ENCODE assay signal across 51 mouse cellular contexts in genomic region chr14:34041241-34041640, GRCm38 (mm10). TPM values are rescaled to one million over a fixed set of nuclear protein-coding genes. Genes with fewer than 3 reads are reported as not detected.
"Had no signal": no experiment of that assay in that cellular context is flagged by ENCODE, and none has a peak within 500 bp of the region (broad histone marks: within the 10 kb centered on the region; RNA-seq: fewer than 3 reads in every experiment).

No protein-coding gene starts in this region.

- H3K4me2 ChIP-seq: heart, embryonic 12.5 days; heart, embryonic 13.5 days; heart, embryonic 15.5 days; hindbrain, embryonic 12.5 days; hindbrain, embryonic 13.5 days; hindbrain, embryonic 14.5 days; hindbrain, embryonic 15.5 days; intestine, embryonic 15.5 days; kidney, embryonic 15.5 days had no signal

- H3K27me3 ChIP-seq: heart, embryonic 12.5 days; heart, embryonic 13.5 days; heart, embryonic 15.5 days; hindbrain, embryonic 12.5 days; hindbrain, embryonic 13.5 days; hindbrain, embryonic 15.5 days; intestine, embryonic 15.5 days; kidney, embryonic 15.5 days had no signal

- ATAC-seq: hindbrain, embryonic 16.5 days; hindbrain, postnatal 0 days; inflammation-experienced regulatory T-cells, adult 6 months; intestine, embryonic 15.5 days; intestine, embryonic 16.5 days; intestine, postnatal 0 days had no signal

- DNase-seq: heart, postnatal 10 days; heart, postnatal 14 days; heart, postnatal 36 days; heart, postnatal 4 days; kidney, adult 11 months; kidney, adult 18-20 months; kidney, adult 2 months; kidney, adult 8-10 months; kidney, adult 9 months; kidney, postnatal 10 days; kidney, postnatal 14 days; kidney, postnatal 25 days; kidney, postnatal 36 days; kidney, postnatal 4 days; layer of hippocampus, adult 9-11 months; layer of hippocampus, postnatal 36 days had no signal

- H3K9ac ChIP-seq: heart, embryonic 12.5 days; heart, embryonic 13.5 days; heart, embryonic 15.5 days; hindbrain, embryonic 12.5 days; hindbrain, embryonic 13.5 days; hindbrain, embryonic 14.5 days; hindbrain, embryonic 15.5 days; intestine, embryonic 15.5 days; kidney, embryonic 15.5 days had no signal

- H3K9me3 ChIP-seq: heart, embryonic 12.5 days; heart, embryonic 13.5 days; heart, embryonic 15.5 days; hindbrain, embryonic 10.5 days; hindbrain, embryonic 12.5 days; hindbrain, embryonic 13.5 days; hindbrain, embryonic 15.5 days; intestine, embryonic 15.5 days; kidney, embryonic 15.5 days had no signal

- H3K4me3 ChIP-seq: heart, embryonic 12.5 days; heart, embryonic 13.5 days; heart, embryonic 15.5 days; hindbrain, embryonic 10.5 days; hindbrain, embryonic 12.5 days; hindbrain, embryonic 13.5 days; hindbrain, embryonic 15.5 days; intestine, embryonic 15.5 days; kidney, embryonic 15.5 days; layer of hippocampus, adult 2 months; left cerebral cortex, adult 2 months had no signal

- H3K36me3 ChIP-seq: heart, embryonic 12.5 days; heart, embryonic 13.5 days; heart, embryonic 15.5 days; hindbrain, embryonic 10.5 days; hindbrain, embryonic 12.5 days; hindbrain, embryonic 13.5 days; hindbrain, embryonic 15.5 days; intestine, embryonic 15.5 days; kidney, embryonic 15.5 days had no signal

- H3K27ac ChIP-seq: heart, embryonic 13.5 days; heart, embryonic 15.5 days; hindbrain, embryonic 10.5 days; hindbrain, embryonic 12.5 days; hindbrain, embryonic 13.5 days; hindbrain, embryonic 14.5 days; hindbrain, embryonic 15.5 days; hindbrain, postnatal 0 days; intestine, embryonic 15.5 days; kidney, embryonic 15.5 days; kidney, postnatal 0 days; layer of hippocampus, adult 2 months; left cerebral cortex, adult 2 months had no signal

- H3K4me1 ChIP-seq: heart, embryonic 12.5 days; heart, embryonic 13.5 days; heart, embryonic 15.5 days; hindbrain, embryonic 10.5 days; hindbrain, embryonic 12.5 days; hindbrain, embryonic 13.5 days; hindbrain, embryonic 15.5 days; intestine, embryonic 15.5 days; kidney, embryonic 15.5 days had no signal

RNA-seq across cellular contexts. Expression of gene Antxrl, which starts 11.3 kb away (rescaled TPM):
- total RNA-seq: heart, postnatal 10 days; heart, postnatal 14 days; heart, postnatal 25 days; heart, postnatal 36 days; heart, postnatal 4 days; hematopoietic stem cell, adult 5-6 weeks; hindbrain, postnatal 0 days; layer of hippocampus, adult 18-20 months; layer of hippocampus, adult 2 months; layer of hippocampus, adult 8-10 months; layer of hippocampus, postnatal 10 days; layer of hippocampus, postnatal 14 days; layer of hippocampus, postnatal 25 days; layer of hippocampus, postnatal 36 days; left cerebral cortex, adult 18-20 months; left cerebral cortex, adult 2 months; left cerebral cortex, adult 8-10 months had no signal
- polyA plus RNA-seq: heart, embryonic 12.5 days; heart, embryonic 13.5 days; heart, embryonic 14.5 days; heart, embryonic 15.5 days; heart, embryonic 16.5 days; heart, postnatal 0 days; hindbrain, embryonic 10.5 days; hindbrain, embryonic 11.5 days; hindbrain, embryonic 12.5 days; hindbrain, embryonic 13.5 days; hindbrain, embryonic 14.5 days; hindbrain, embryonic 15.5 days; hindbrain, embryonic 16.5 days; hindbrain, postnatal 0 days; inflammation-experienced regulatory T-cells, adult 6 months; intestine, embryonic 14.5 days; intestine, embryonic 15.5 days; intestine, embryonic 16.5 days; intestine, postnatal 0 days; kidney, adult 2 months; kidney, embryonic 14.5 days; kidney, embryonic 15.5 days; kidney, embryonic 16.5 days; kidney, postnatal 0 days; large intestine, adult 2 months had no signal

RNA-seq across cellular contexts. Expression of gene Gm5460, which starts 24.7 kb away (rescaled TPM):
- total RNA-seq: heart, postnatal 10 days; heart, postnatal 14 days; heart, postnatal 25 days; heart, postnatal 36 days; hematopoietic stem cell, adult 5-6 weeks; hindbrain, postnatal 0 days; layer of hippocampus, adult 18-20 months; layer of hippocampus, adult 2 months; layer of hippocampus, adult 8-10 months; layer of hippocampus, postnatal 10 days; layer of hippocampus, postnatal 14 days; layer of hippocampus, postnatal 25 days; layer of hippocampus, postnatal 36 days; left cerebral cortex, adult 18-20 months; left cerebral cortex, adult 2 months; left cerebral cortex, adult 8-10 months had no signal
- polyA plus RNA-seq: heart, embryonic 12.5 days; heart, embryonic 14.5 days; heart, embryonic 15.5 days; heart, embryonic 16.5 days; hindbrain, embryonic 10.5 days; hindbrain, embryonic 11.5 days; hindbrain, embryonic 12.5 days; hindbrain, embryonic 13.5 days; hindbrain, embryonic 14.5 days; hindbrain, embryonic 15.5 days; hindbrain, embryonic 16.5 days; hindbrain, postnatal 0 days; inflammation-experienced regulatory T-cells, adult 6 months; intestine, embryonic 14.5 days; intestine, embryonic 15.5 days; intestine, embryonic 16.5 days; intestine, postnatal 0 days; kidney, adult 2 months; kidney, embryonic 14.5 days; kidney, embryonic 15.5 days; kidney, embryonic 16.5 days; kidney, postnatal 0 days; large intestine, adult 2 months had no signal

RNA-seq across cellular contexts. Expression of gene Gm30083, which starts 26.3 kb away (rescaled TPM):
- total RNA-seq: heart, postnatal 10 days; heart, postnatal 14 days; heart, postnatal 25 days; heart, postnatal 36 days; heart, postnatal 4 days; hematopoietic stem cell, adult 5-6 weeks; hindbrain, postnatal 0 days; layer of hippocampus, adult 18-20 months; layer of hippocampus, adult 2 months; layer of hippocampus, adult 8-10 months; layer of hippocampus, postnatal 10 days; layer of hippocampus, postnatal 14 days; layer of hippocampus, postnatal 25 days; layer of hippocampus, postnatal 36 days; left cerebral cortex, adult 18-20 months; left cerebral cortex, adult 2 months; left cerebral cortex, adult 8-10 months had no signal
- polyA plus RNA-seq: heart, embryonic 12.5 days; heart, embryonic 13.5 days; heart, embryonic 14.5 days; heart, embryonic 15.5 days; heart, embryonic 16.5 days; heart, postnatal 0 days; hindbrain, embryonic 10.5 days; hindbrain, embryonic 11.5 days; hindbrain, embryonic 12.5 days; hindbrain, embryonic 13.5 days; hindbrain, embryonic 14.5 days; hindbrain, embryonic 15.5 days; hindbrain, embryonic 16.5 days; hindbrain, postnatal 0 days; inflammation-experienced regulatory T-cells, adult 6 months; intestine, embryonic 14.5 days; intestine, embryonic 15.5 days; intestine, embryonic 16.5 days; intestine, postnatal 0 days; kidney, adult 2 months; kidney, embryonic 14.5 days; kidney, embryonic 15.5 days; kidney, embryonic 16.5 days; kidney, postnatal 0 days; large intestine, adult 2 months had no signal

RNA-seq across cellular contexts. Expression of gene Anxa8, which starts 44.5 kb away (rescaled TPM):
- total RNA-seq: hematopoietic stem cell, adult 5-6 weeks; hindbrain, postnatal 0 days had no signal
- polyA plus RNA-seq: hindbrain, embryonic 13.5 days; inflammation-experienced regulatory T-cells, adult 6 months had no signal
